ENCODE assay signal across 8 mouse cellular contexts in genomic region chr3:58691997-58692721, GRCm38 (mm10). TPM values are rescaled to one million over a fixed set of nuclear protein-coding genes. Genes with fewer than 3 reads are reported as not detected.
DNase-seq lines count a peak whose midpoint lies in the region; ATAC-seq and TF ChIP-seq lines count a peak whose summit lies in the region.

TSS of gene Siah2 (minus strand) at chr3:58692400.

- TF ChIP-seq CTCF in G1E (IDR thresholded peaks at IDR 0.05; ENCODE audit: low read depth, low read length) = no peak
- TF ChIP-seq CTCF in testis, adult 2 months (IDR thresholded peaks at IDR 0.05; ENCODE audit: control insufficient read depth, insufficient read depth, insufficient replicate concordance, low read depth, low read length) = no peak

- H3K4me2 ChIP-seq in forebrain, embryonic 16.5 days (ENCODE audit: low read length) = peak within 1 kb of the TSS; percentile 93
- H3K4me2 ChIP-seq in neural tube, embryonic 14.5 days (ENCODE audit: low read depth, low read length) = peak within 1 kb of the TSS; percentile 85

- peak within 1 kb of the TSS; percentile 88 for H3K4me3 ChIP-seq in G1E (ENCODE audit: low read depth, low read length)
- H3K4me3 ChIP-seq in forebrain, embryonic 16.5 days (replicated peaks; ENCODE audit: low read length) = peak within 1 kb of the TSS; percentile 92
- peak within 1 kb of the TSS; percentile 84 for H3K4me3 ChIP-seq in neural tube, embryonic 14.5 days (ENCODE audit: low read depth, low read length)
- peak within 1 kb of the TSS; percentile 86 for H3K4me3 ChIP-seq in testis, adult 2 months (ENCODE audit: control insufficient read depth, low read depth, low read length)

- peaks cover 23% of the 10 kb centered on the region for H3K4me1 ChIP-seq in G1E (ENCODE audit: insufficient read depth, low read depth, low read length)
- peaks cover 20% of the 10 kb centered on the region for H3K4me1 ChIP-seq in forebrain, embryonic 16.5 days (replicated peaks; ENCODE audit: control insufficient read depth, insufficient read depth, low read length)
- peaks cover 13% of the 10 kb centered on the region for H3K4me1 ChIP-seq in neural tube, embryonic 14.5 days (ENCODE audit: control insufficient read depth, insufficient read depth, low read length)
- peaks cover 8% of the 10 kb centered on the region for H3K4me1 ChIP-seq in testis, adult 2 months (ENCODE audit: control insufficient read depth, insufficient read depth, low read length)

- peak; percentile 82 for DNase-seq in G1E (ENCODE audit: low spot score)
- DNase-seq in cerebellum, adult 18-20 months = peak; percentile 92 to 93
- peak; percentile 88 for DNase-seq in heart, postnatal 25 days (ENCODE audit: low spot score)
- peak; percentile 92 to 96 for DNase-seq in layer of hippocampus, adult 18-20 months (ENCODE audit: low spot score in 2 of 2)
- peak; percentile 91 to 94 for DNase-seq in lung, adult 18-20 months

- ATAC-seq in G1E (ENCODE audit: extremely low read depth, insufficient number of reproducible peaks, low FRiP score, poor library complexity, severe bottlenecking) = peak; percentile 59
- ATAC-seq in forebrain, embryonic 16.5 days = peak; percentile 97
- ATAC-seq in neural tube, embryonic 14.5 days (ENCODE audit: low read depth) = peak; percentile 97

- under 1% methylated on average over 66 of the region's 87 CpGs for WGBS in forebrain, embryonic 16.5 days
- under 1% methylated on average over 62 of the region's 87 CpGs for WGBS in neural tube, embryonic 14.5 days

- peaks cover 14% of the 10 kb centered on the region for H3K36me3 ChIP-seq in G1E (replicated peaks)
- no peaks in the 10 kb centered on the region for H3K36me3 ChIP-seq in forebrain, embryonic 16.5 days (ENCODE audit: control insufficient read depth, insufficient read depth)
- no peaks in the 10 kb centered on the region for H3K36me3 ChIP-seq in neural tube, embryonic 14.5 days (ENCODE audit: control insufficient read depth, insufficient read depth, low read length)
- H3K36me3 ChIP-seq in testis, adult 2 months (ENCODE audit: control insufficient read depth, insufficient read depth, low read length) = no peaks in the 10 kb centered on the region

- peak within 1 kb of the TSS; percentile 91 for H3K27ac ChIP-seq in forebrain, embryonic 16.5 days (ENCODE audit: low read length)
- H3K27ac ChIP-seq in neural tube, embryonic 14.5 days (ENCODE audit: low read depth, low read length) = peak within 1 kb of the TSS; percentile 88
- H3K27ac ChIP-seq in testis, adult 2 months (ENCODE audit: control insufficient read depth, insufficient read depth, low read depth, low read length) = peak within 1 kb of the TSS; percentile 92

- no peaks in the 10 kb centered on the region for H3K9me3 ChIP-seq in G1E (replicated peaks)
- H3K9me3 ChIP-seq in forebrain, embryonic 16.5 days (ENCODE audit: control insufficient read depth, low read length) = no peaks in the 10 kb centered on the region
- no peaks in the 10 kb centered on the region for H3K9me3 ChIP-seq in neural tube, embryonic 14.5 days (ENCODE audit: control insufficient read depth, low read length)

- intact Hi-C loops in heart, postnatal 25 days (cut with DNase I) = loop anchor here (5.0 kb wide), 2 partner anchors 115 to 275 kb away; partner anchors contain the start of gene Selenot

- H3K27me3 ChIP-seq in G1E (ENCODE audit: insufficient read depth, low read length) = peaks cover 12% of the 10 kb centered on the region
- no peaks in the 10 kb centered on the region for H3K27me3 ChIP-seq in forebrain, embryonic 16.5 days (replicated peaks; ENCODE audit: control insufficient read depth, insufficient read depth, low read length)
- no peaks in the 10 kb centered on the region for H3K27me3 ChIP-seq in neural tube, embryonic 14.5 days (ENCODE audit: control insufficient read depth, insufficient read depth, low read length)
- no peaks in the 10 kb centered on the region for H3K27me3 ChIP-seq in testis, adult 2 months (ENCODE audit: control insufficient read depth, insufficient read depth, low read length)

- peak; percentile 63 for TF ChIP-seq POLR2A in testis, adult 2 months (IDR thresholded peaks at IDR 0.05; ENCODE audit: control insufficient read depth, low read depth, low read length)

- peak within 1 kb of the TSS; percentile 89 for H3K9ac ChIP-seq in forebrain, embryonic 16.5 days (replicated peaks; ENCODE audit: low read depth, low read length)
- peak within 1 kb of the TSS; percentile 93 for H3K9ac ChIP-seq in neural tube, embryonic 14.5 days (replicated peaks; ENCODE audit: low read depth, low read length)

RNA-seq across cellular contexts. Expression of gene Siah2, which starts in this region (rescaled TPM):
- total RNA-seq in G1E (2014; fragmentation: Nextera tagmentation) = 9.4 TPM in 2 replicates
- total RNA-seq in G1E (2017) = 7.5 and 13.9 TPM in 2 replicates
- 10.0 and 14.5 TPM in 2 replicates for polyA plus RNA-seq in G1E (2012)
- 7.8 and 7.9 TPM in 2 replicates for polyA plus RNA-seq in forebrain, embryonic 16.5 days (2015; fragmentation: Nextera tagmentation; extraction: Ambion mirVana)
- 10 to 100 TPM in 1 of 2 experiments, 1 to 10 TPM in 1; 8.4 to 11.5 TPM for total RNA-seq in heart, postnatal 25 days (2021)
- total RNA-seq in layer of hippocampus, adult 18-20 months (2021) = 10 to 100 TPM; 17.4 to 17.5 TPM
- polyA plus RNA-seq in neural tube, embryonic 14.5 days (2014; fragmentation: Nextera tagmentation; extraction: Ambion mirVana) = 12.1 and 14.3 TPM in 2 replicates
- polyA plus RNA-seq in testis, adult 2 months (2012; rRNA removed) = 136 and 152 TPM in 2 replicates

Comparison
In these comparisons a context has a peak if more than half of its experiments do, and no peak if none do; other contexts are left out.
1. Peak in every context shown above with its lines: DNase-seq, ATAC-seq, H3K4me3 ChIP-seq and H3K27ac ChIP-seq.